Mouse (Mus musculus) G1E (cell line): ENCODE measurements around the gene Zfp346.

Experiments used
- CTCF ChIP-seq: IDR thresholded peaks from 2 replicates; pipeline ENCODE4 v1.5.1; 2012; ENCODE audit warnings: low read depth, low read length, inconsistent platforms, mixed read lengths
- GATA1 ChIP-seq: IDR thresholded peaks from 2 replicates; pipeline ENCODE4 v1.6.1; 2012; ENCODE audit warnings: borderline replicate concordance, low read length, inconsistent platforms, mixed read lengths
- GATA2 ChIP-seq: IDR thresholded peaks from 2 replicates; pipeline ENCODE4 v1.6.1; 2012; ENCODE audit warnings: low read depth, low read length, inconsistent platforms, borderline replicate concordance
- TAL1 ChIP-seq: conservative IDR thresholded peaks from 2 replicates; pipeline ENCODE4 v1.6.1; 2012; ENCODE audit warnings: low read depth, low read length, inconsistent platforms, mixed read lengths

- TF ChIP-seq CTCF (no peak), TAL1 (no peak), GATA2 (no peak), GATA1 (no peak)
These were observed 71.2 kb downstream of the Zfp346 start for GRCm38 (mm10) chr13:55176265-55176664.
